Mouse (Mus musculus) spleen, postnatal 4 days (tissue): ENCODE results near the gene Pick1.
A peak's percentile ranks its signal among the peaks of the same experiment; 100 is the strongest.
"Not testable (repeated sequence)": the region's sequence is repeated elsewhere in the genome, so short reads cannot be mapped to it uniquely, and the experiment has no call there.

Experiments used
- DNase-seq, 2 experiments: peaks; one replicate each; pipeline ENCODE4 v3.0.0; 2022; ENCODE audit warnings: low spot score in 2 of 2

The Pick1 gene

DNA sequence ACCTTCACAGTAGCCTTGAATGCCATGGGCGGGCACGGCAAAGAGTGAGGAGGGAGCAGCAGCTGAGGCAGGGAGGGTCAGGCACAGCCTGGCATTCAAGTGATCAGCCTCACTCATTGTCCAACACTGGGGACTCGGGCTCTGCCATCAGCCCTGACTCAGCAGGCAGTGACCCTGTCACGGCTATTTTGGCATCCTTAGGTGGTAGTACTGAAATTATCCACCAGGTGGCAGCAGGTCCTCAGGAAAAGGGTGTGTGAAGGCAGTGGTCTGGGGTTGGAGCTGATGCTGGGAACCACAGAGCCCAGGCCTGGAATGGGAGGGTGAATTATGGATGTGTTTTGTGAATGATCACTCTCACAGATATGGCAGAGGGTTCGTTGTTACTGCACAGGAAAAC is 4.3 kb upstream of the Pick1 start:
- peak; percentile 77 to 91 for DNase-seq

DNA sequence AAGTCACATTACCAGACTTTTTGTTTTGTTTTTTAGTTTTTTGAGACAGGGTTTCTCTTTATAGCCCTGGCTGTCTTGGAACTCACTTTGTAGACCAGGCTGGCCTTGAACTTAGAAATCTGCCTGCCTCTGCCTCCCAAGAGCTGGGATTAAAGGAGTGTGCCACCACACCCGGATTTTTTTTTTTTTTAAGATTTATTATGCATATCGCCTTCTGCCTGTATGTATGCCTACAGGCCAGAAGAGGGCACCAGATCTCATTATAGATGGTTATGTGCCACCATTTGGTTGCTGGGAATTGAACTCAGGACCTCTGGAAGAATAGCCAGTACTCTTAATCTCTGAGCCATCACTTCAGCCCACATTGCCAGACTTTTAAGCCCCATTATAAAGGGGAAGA is 3.2 kb upstream of the Pick1 start:
- DNase-seq = not testable (repeated sequence)

DNA sequence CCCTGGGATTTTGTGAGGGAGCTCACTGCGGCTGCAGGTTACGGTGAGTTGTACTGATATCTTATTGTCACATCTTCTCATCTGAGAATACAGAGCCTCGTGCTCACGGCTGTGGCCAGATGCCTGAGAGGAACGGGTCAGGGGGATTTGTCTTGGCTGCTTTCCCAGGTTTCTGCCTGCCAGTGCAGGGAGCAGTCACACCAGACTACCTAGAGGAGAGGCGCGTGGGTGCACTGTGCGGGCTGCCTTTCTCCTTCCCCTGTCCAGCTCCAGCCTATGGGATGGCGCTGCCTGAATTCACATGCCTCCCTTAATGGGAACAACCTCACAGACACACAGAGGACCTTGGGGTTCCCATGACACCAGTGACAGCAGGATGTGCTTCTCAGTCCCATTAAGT is 6.3 kb downstream of the Pick1 start:
- DNase-seq = no peak

DNA sequence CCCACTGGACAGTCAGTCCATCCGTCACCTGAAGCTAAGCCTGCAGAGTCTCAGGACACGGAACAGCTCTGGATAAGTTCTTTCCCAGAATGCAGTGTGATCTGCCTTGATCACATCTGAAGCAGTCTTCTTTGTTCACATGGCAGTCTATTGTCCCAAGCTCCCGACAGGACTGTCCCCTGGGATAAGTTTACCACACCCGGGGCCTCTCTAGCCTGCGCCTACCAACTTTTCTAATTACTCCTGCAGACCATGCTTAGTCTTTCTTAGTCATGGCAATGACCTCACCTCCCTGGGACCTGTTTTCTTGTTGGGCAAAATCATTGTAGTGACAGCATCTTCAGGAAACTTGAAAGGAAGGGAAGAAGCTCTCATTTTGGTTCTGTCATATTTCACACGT is 9.1 kb downstream of the Pick1 start:
- DNase-seq = no peak

DNA sequence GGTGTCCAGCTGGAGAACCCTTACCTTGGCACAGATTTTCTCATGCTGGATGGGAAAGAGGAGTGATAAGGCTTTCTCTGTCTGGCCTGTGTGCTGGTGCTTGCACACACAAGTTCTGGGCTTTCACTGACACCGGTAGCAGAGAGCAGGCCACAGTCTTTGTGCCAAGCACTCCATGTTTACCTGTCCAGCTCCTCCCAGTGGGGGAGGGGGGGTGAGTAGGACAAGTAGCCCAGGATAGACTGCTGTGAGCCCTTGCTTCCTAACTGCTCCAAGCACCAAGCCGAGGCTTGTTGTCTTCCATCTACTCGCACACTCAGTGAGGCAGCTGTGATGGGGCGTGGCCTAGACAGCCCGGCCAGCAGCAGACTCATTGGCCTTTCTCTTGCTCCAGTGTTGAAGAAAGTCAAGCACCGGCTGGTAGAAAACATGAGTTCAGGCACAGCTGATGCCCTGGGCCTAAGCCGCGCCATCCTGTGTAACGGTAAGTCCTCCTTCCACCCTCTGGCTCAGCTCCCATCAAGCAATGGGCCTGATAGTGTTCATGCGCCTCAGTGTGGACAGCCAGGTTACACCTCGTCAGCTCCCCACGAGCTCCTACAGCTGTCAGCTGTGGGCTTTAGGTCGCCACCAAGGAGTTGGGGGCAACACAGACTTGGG is 13.7 kb downstream of the Pick1 start:
- DNase-seq = no peak

DNA sequence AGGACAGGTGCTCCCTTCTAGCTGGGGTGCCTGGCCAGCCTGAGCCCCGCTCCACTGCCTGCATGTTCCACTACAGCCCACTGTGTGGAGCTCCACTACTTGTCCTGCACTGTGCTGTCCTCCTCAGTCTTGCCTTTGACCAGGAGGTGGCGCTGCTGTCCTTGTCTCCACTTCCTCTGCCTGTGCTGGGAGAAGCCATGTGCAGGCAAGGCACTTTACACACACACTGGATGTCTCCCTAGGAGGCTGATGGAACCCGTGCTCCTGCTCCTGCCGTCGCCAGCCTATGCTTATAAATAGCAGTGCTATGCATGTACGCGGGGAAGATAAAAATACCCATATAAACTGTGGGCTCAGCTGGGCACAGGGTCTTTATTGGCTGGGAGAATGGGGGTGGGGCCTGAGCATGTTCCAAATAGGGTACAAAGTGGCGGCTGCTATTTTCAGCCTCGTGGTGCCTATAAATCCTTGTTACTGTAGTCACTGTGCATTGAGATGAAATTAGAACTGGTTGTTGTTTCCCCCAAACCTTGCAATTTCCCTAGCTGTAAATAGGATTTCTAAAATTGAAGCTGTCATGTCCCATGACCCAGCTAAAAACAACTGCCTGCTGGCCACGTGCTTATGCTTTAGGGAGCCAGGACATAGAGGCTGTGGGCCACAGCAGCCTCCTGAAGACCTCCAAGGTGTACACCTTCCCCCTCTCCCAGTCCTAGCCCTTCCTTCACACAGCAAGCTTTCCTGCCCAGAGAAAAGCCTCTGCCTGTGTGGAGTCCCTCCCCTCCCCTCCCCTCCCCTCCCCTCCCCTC is 14.5 kb downstream of the Pick1 start:
- peak; percentile 88 to 95 for DNase-seq

DNA sequence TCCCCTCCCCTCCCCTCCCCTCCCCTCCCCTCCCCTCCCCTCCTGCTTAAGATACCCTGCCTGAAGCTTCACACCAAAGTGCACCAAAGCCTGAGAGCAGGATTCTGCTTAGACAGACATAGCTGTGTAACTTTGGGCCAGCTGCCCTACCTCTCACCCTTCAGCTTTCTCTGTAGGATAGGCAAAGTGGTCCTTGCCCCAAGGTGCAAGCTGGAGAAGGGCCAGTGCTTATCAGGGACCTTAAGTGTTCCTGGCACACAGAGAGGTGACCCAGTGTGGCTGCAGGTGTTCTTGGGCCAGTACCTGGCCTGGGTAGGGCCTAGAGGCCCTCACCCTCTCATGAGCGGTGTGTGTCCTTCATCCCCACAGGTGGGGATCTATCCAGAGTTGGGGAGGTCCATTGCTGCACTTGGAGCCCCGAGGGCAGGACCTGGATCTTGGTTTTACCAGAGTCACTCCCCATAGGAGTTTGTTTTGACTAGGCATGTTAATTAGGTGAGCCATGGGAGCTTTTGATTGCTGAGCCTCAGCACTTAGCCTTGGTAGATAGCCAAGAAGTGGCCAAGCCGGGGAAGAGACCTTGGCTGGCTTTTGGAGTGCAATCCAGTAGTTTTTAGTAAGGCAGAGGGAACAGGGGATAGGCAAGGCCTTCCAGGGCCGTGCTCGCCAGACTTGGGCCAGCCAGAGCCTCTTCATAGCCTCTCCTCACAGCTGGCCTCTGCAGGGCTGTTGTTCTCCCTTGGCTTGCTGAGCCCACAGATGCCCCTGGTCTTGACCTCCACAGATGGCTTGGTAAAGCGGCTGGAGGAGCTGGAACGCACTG is 15.3 kb downstream of the Pick1 start:
- DNase-seq = no peak

DNA sequence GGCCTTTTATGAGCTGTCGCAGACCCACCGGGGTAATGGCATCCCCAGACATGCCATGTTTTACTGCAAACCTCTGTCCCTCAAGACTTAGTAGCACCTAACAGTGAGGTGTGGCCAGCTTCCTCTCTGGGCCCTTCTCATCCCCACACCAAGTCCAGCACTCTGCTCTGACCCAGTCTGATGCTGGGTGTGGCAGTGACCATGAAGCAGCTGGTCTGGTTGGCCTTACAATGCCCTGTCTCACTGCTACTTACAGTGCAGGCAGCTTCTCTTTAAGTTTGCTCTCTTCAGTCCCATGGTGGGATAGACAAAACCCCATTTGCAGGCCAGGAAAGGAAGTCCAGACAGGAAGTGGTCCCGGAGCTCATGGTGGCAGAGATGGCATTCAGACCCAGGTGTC is 16.3 kb downstream of the Pick1 start:
- no peak for DNase-seq

DNA sequence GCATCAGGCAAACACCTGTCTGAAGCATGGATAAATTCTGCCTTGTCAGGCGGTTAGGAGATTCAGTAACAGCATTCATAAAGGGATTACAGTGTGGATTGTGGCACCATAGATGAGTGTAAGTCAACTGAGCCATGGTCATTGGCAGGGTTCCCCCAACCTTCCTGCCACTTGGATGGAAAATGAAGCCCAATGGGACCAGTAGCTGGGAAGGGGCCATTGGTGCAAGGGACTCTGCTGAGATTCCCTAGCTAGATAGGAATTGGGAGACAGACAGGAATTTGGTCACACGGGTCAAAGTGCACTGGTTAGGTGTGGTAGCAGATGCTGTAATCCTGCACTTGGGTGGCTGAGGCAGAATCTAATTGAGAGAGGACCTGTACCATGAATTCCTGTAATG is 21.3 kb downstream of the Pick1 start:
- DNase-seq = no peak

DNA sequence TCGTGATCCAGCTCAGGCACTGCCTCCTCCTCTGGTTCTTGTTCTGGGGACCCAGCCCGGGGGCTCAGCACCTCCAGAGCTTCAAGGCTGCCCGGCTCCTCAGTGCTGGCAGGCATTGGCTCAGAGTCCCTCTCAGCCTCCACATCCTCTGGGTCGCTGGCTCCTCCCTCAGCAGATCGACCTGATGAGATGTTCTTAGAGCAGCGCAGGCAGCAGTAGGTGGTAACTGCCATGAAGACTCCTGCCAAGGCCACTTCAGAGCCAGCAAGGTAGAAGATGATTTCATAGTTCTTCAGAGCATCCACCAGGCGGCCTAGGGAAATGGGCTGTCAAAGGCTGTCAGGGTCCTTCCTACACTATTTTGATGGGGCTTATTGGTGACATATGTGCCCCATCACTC is 22.2 kb downstream of the Pick1 start:
- DNase-seq = no peak

DNA sequence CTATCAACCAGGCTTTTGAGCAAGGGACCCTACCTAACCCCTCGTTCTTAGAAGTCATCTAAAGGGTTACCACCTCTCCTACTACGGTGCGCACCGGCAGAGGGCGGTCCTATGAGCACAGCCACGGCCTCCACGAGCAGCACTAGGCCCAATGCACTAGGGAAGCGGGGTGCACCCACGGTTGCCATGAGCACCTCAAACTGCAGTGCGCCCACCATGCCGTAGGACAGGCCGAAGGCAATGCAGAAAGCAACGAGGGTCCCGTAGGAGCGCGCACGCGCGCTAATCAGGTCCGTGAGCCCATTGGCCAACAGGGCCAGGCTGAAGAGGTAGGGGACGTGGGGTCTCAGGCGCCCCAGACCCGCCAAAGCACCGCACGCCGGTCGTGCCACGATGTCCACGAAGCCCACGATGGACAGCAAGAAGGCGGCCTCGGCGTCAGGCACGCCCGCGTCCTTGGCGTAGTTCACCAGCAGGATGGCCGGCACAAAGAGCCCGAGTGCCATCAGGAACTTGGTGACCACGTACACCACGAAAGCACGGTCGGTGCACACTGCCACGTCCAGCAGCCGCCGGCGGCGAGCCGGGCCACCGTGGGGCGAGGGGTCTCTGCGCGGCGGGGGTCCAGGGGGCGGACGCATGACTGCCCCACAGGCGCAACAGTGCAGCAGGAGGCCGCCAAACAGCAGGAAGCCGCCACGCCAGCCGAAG is 23.0 kb downstream of the Pick1 start:
- DNase-seq = no peak

DNA sequence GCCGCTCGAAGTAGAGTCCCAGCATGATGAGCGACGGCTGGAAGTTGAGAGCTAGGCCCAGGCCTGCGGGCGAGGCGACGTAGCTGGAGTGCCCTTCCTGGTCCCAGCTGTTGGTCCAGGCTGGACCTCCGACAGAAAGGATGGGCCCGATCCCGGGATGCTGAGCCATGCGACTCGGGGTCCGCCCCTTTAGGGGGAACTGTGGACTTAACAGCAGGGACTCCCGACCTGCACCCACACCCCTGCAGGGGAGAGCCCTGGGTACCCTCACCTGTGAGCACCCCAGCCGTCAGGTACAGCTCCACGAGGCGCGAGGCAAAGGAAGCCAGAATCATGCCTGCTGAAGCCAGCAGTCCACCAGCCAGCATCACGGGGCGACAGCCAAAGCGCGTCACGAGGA is 23.6 kb downstream of the Pick1 start:
- DNase-seq = no peak

DNA sequence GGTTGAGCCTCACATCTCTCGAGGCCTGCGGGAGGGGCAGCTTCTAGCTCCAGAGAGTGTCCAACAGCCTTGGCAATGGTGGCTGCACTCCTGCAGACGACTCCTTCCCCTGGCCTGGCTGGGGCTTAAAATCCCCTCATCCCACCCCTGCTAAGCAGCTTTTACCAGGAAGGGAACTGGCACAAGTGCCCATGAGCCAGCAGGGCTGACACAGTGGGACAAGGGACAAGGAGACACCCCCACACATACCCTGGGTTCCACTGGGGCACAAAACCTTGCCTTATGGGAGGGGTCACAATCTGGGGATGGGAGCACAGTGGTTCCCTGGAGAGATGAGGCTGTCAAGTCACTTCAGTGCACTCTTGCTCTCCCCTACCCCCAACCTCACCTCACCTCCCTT is 25.7 kb downstream of the Pick1 start, which contains the start of gene Slc16a8:
Gene Slc16a8, minus strand, starts transcription at position 101 of the 400 bp plus-strand sequence.
- DNase-seq = no peak

DNA sequence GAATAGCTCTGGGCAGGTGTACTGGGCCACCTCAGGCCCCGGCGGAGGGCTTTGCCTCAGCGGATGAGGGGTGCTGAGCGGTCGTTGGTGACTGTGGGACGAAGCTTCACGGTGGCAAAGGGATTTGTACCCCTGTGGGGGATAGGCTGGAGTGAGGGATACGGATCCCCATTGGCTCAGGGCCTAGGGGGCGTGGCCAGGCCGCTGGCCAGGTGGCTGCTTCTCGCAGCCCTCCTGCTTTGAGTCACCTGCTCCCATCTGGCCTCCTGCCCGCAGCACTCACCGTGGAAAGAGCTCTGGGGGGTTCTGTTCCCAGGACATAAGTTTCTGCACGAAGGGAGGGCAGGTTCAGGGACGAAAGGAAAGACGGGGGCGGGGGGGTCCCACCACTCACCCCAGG is 29.5 kb downstream of the Pick1 start:
- no peak for DNase-seq

DNA sequence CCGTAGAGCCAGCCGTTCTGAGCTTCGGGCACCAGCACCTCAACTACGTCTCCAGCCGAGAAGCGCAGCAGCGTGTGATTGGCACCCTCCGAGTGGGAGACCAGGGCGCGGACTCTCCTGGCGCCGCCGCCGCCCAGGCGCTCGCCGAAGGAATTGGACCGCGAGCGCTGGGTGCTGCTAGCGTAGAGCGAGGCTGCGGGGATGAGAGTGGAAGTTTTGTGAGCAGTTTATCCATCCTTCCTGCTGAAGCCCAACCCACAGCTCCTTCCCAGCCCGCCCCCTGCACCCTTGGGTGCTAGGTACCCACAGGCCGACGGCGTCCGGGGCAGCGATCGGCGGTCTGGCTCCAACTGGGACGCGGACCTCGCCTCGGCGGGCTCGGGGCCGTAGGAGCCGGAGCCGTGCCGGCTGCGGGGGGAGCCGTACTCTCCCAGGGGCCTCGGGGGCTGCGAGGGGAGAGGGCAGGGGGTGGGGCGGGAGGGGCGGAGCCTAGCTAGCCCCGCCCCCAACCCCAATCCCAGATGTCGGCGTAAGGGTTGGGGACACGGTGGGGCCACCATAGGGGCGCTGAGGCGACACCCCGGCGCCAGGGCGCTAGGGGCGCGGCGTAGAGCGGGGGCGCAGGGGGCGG is 32.2 kb downstream of the Pick1 start:
- DNase-seq = no peak

DNA sequence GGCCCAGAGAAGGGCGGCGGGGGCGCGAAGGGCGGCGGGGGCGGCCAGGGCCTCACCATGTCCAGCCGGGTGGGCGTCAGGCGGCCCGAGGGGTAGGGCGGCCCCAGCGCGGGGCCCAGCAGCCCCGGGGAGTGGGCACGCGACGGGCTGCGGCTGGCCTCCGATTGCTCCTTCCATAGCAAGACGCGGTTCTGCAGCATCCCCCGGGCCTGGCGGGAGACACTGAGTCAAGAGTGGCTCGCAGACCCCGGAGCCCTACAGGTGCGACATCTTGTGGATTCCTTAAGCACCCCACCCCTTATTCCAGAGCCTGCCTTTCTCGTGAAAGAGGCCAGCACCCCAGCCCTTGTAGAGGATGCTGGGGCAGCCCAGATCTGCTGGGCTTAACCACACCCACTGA is 32.8 kb downstream of the Pick1 start:
- DNase-seq = no peak

DNA sequence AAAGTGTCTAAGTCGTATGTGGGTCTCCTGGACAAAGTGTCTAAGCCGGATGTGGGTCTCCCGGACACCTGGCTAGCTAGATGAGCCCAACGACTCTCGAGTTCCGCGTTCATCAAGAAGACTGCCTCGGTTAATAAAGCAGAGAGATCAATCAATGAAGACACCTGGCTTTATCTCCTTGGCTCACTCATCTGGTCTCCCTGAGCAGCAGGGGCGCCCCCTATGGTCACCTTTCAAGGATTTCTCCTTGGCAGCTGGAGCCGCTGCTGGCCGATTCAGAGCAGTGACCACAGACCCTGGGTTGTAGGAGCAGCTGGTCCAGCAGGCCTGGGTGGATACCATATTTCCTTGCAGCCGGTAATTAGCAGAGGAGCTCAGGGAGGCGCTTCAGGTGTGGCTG is 33.4 kb downstream of the Pick1 start:
- no peak for DNase-seq

DNA sequence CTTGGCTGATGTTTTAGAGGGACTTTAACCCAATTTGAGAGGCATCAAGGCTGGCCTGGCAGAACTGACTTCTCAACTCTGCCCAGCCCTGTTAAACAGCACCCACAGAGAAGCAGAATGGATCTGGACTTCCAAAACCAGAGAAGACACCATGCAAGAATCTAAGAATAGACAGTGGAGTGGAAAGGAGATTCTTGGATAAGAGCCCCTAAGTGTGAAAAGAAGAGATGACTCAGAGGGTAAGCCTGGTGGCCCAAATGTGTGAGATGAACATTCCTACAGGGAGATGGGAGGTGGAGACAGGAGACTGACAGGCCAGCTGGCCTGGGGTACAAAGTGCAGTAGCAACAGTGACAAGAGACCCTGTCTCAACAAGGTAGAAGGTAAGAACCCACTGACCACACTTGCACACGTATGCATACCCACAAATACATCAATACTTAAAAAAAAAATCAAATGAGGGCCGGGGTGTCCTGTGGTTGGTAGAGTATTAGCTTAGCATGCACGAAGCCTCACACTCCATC is 33.9 kb downstream of the Pick1 start:
- no peak for DNase-seq

DNA sequence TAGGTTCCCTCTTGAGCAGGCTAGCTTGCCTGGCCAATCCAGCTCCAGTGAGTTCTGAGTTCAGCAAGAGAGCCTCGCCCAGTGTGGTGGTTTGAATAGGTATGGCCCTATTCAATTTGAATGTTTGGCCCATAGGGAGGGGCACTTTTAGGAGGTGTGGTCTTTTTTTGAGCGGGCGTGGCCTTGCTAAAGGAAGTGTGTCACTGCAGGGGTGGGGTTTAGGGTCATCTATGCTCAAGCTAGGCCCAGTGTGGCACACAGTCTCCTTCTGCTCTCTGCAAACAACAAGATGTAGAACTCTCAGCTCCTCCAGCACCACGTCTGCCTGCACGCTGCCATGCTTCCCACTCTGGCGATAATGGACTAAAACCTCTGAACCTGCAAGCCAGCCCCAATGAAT is 34.8 kb downstream of the Pick1 start:
- no peak for DNase-seq

DNA sequence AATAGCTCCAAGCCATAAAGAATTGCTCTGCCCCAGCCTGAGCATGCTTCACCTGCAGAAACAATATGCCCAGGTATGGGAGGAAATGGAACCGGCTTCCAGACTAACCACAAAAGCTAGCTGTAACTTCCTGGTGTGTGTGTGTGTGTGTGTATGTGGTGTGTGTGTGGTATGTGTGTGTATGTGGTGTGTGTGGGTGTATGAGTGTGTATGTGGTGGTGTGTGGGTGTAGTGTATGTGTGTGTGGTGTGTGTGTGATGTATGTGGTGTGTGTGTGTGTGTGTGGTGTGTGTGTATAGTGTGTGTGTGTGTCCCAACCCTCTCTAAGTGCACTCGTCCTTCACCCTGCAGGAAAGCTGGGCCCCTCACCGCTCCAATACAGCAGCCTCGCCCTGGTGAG is 36.4 kb downstream of the Pick1 start:
- no peak for DNase-seq

DNA sequence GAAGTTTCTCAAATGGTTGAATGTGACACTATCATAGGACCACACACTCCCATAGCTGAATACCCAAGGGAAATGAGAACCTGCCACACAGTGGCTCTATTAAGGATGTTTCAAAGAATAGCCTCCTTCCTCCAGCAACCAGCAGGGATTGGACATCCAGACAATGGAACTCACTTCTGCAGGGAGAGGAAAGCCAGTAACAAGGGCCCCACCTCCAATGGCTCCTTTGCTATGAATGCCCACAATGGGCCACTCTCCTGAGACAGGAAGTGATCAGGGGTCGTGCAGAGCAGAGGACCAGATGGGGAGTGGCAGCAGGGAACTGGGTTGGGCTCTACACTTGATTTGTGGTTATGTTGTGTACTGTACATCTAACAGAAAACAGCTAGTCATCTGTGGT is 39.5 kb downstream of the Pick1 start:
- DNase-seq = no peak
